Mouse (Mus musculus): ENCODE measurements around the gene Adar.
"Not testable (repeated sequence)": the region's sequence is repeated elsewhere in the genome, so short reads cannot be mapped to it uniquely, and the experiment has no call there.

The Adar gene

DNA sequence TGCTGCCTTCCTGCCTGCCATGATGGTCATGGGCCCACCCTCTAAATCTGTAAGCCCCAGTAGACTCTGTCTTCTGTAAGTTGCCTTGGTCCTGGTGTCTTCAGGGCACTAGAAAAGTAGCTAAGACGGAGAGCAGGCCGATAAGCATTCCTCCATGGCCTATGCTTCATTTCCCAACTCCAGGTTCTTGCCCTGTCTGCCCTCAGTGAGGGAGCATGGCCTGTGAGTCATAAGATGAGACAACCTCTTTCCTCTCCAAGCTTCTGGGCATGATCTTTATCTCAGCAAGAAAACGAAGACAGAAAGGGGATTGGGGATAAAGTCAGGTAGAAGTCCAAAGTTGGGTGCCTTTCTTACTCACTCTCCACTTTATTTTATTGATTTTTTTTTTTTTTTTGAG lies 83.7 kb downstream of the Adar start:
- no peak for DNase-seq

GRCm38 (mm10) chr3:89799476-89799875 lies 84.7 kb downstream of the Adar start:
- no peak for DNase-seq

GRCm38 (mm10) chr3:89800078-89800477 lies 85.3 kb downstream of the Adar start:
- not testable (repeated sequence) for DNase-seq

- DNase-seq, result no peak
Measured at GRCm38 (mm10) chr3:89800774-89801506, 86.1 kb downstream of the Adar start.

- peak; percentile 23 to 44 for DNase-seq
Measured at GRCm38 (mm10) chr3:89801507-89801847, 86.7 kb downstream of the Adar start.

DNA sequence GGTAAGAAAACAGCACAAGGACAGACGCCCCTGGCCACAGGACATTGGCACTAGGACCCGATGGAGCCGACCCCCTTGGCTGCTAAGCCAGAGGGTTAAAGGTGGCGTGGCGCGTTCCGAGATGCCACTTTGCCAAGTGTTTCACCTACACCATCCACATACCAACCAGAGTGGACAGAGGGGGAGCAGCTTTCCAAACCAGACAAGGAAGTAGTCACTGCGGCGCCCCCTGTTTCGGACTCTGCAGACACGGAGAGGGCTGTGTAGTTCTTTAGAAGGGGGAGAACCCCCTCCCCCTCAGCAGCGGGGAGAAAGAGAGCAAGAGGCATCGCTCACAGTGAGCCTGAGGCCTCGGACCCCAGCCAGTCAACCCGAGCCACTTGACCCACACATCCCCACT lies 88.1 kb downstream of the Adar start:
- no peak for DNase-seq
